Mouse (Mus musculus) cerebral cortex, adult 2 months (tissue): Measurements from ENCODE around the gene Fkbp5.

Experiments used
- WGBS: fragments of 180-500 bp; shearing (Covaris S2); methylation state at CpG from one replicate; pipeline ENCODE4 v1.1.7; 2018; 5-methylcytosine and 5-hydroxymethylcytosine counted together

Fkbp5 gene

DNA sequence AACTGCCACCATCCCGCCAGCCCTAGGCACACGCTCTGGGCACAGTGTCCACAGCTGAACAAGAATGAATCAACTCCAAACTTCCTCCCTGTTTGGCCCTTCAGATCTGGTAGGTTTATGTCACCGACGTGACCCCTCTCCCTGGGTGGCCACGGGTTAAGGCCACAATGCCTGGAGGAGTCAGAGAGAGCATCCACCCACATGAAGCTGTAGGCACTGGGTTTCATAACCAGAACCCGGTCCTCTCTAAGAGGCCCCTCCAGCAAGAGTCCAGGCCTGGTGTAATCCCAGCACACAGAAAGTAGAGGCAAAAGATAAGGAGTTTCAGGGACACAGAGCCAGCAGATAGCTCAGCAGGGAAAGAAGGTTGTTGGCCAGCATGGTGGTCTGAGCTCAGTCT is 13.1 kb downstream of the Fkbp5 start:
- 84% methylated on average over 6 of the region's 6 CpGs for WGBS

- WGBS: 79% methylated on average over 7 of the region's 7 CpGs
These were observed 15.0 kb downstream of the Fkbp5 start for GRCm38 (mm10) chr17:28502196-28502821.

DNA sequence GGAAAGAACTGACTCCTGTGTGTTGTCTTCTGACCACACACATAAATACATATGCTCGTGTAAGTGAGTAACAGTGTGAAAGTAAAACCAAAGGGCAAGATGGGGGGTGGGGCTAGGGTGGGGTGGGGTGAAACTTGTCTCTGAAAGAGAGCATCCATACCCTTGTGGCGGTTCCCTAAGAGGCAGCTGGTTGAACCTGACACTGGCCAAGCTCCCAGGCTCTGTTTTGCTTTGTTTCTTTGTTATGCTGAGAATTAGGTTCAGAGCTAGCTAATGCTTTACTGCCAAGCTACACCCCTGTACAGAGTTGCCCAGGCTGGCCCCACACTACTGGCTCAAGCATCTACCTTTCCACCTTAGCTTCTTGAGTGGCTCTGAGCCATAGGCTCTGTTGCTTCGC is 16.9 kb downstream of the Fkbp5 start:
- 95% methylated on average over 3 of the region's 3 CpGs for WGBS

DNA sequence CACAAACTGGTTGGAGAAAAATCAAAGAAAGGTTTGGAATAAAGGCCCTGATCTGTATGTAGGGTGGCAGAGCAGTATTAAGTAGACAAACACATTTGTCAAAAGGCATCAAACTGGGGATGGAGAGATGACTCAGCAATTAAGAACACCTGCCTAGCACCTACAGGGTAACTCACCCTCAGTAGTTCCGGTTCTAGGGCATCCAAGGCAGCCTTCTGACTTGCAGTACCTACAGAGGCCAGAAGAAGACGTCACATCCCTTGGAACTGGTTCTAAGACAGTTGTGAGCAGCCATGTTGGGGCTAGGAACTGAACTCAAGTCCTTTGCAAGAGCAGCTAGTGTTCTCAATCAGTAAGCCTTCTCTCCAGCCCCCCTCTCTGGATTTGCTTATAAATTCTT is 18.1 kb downstream of the Fkbp5 start:
- 79% methylated on average over 2 of the region's 2 CpGs for WGBS

DNA sequence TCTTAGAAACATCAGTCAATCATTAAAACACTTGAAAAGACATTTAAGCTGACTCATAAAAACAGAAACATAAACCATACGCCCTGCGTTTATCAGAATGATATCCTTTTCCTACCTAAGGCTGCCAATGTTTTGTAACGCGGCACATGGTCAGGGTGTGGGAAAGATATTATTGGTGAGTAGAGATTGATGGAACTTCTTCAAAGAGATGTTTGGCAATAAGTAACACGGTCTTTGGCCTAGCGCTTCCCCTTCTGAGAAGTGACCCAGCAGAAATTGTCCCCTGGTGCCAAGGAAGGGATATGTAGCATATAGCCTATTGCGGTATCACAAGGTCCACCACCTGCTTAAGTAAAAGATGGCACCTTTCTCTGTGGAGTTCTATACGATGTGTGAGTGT is 21.5 kb downstream of the Fkbp5 start:
- 94% methylated on average over 8 of the region's 8 CpGs for WGBS

- 75% methylated on average over 14 of the region's 14 CpGs for WGBS
These were observed 26.1 kb downstream of the Fkbp5 start for GRCm38 (mm10) chr17:28491035-28491770.

- 77% methylated on average over 7 of the region's 7 CpGs for WGBS
These were observed 28.9 kb downstream of the Fkbp5 start for GRCm38 (mm10) chr17:28488258-28489013.

- WGBS: 76% methylated on average over 18 of the region's 18 CpGs
These were observed 29.6 kb downstream of the Fkbp5 start for GRCm38 (mm10) chr17:28487584-28488257.

DNA sequence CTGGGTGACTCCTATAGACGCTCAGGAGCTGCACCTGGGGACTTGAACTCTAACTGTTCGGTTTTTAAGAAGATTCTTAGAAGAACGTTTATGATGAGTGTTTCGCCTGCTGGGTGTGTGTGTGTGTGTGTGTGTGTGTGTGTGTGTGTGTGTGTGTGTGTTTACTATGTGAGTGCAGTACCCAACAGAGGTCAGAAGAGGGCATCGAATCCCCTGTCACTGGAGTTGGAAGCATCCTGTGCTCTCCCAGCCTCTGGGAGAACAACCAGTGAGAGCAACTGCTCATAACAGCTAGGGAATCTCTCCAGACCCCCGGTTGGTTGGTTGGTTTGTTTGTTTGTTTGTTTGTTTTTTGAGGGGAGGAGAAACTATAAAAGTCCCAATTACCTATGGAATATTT is 30.6 kb downstream of the Fkbp5 start:
- 78% methylated on average over 6 of the region's 6 CpGs for WGBS

DNA sequence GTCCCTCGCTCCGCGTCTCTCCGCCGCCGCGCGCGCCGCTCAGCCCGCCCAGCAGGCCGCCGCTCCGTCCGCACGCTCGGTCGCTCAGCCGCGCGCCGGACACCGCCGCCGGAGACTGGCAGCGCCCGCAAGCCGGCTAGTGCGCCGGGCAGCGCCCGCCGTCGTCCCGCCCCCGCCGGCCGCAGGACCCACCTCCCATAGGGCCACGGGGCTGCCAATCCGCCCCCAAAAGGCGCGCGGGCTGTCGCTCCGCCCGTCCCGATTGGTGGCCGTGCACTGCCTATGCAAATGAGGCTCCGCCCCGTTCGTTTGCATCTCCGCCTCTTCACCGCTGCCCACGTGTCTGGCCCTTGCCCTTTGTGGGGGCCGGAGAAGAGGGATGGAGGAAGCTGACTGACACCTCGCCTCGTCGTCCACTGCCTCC is 31.3 kb downstream of the Fkbp5 start:
- under 1% methylated on average over 56 of the region's 58 CpGs for WGBS

DNA sequence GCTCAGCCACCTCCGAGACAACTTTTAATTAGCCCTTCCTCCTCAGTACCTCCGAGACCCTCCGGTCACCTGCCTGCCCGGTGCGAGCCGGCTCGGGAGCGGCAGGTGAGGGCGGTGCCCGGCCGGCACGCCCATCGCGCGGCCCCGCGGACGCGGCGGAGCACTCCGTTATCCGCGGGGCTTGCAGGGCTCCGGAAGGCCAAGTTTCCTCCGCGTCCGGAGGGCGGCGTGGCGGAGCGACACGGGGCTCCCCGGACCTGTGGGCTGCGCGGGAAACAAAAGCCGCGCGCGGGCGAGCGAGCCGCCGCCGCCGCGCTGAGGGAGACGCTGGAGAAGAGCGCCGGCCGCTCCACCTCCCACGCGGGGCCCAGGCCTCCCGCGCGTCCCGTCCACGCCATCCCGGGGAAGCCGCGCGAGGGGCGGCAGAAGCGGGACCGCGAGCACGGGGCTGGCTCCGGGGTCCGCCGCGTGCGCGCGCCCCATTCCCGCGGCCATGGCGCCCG is 31.8 kb downstream of the Fkbp5 start:
- WGBS: under 1% methylated on average over 69 of the region's 77 CpGs

DNA sequence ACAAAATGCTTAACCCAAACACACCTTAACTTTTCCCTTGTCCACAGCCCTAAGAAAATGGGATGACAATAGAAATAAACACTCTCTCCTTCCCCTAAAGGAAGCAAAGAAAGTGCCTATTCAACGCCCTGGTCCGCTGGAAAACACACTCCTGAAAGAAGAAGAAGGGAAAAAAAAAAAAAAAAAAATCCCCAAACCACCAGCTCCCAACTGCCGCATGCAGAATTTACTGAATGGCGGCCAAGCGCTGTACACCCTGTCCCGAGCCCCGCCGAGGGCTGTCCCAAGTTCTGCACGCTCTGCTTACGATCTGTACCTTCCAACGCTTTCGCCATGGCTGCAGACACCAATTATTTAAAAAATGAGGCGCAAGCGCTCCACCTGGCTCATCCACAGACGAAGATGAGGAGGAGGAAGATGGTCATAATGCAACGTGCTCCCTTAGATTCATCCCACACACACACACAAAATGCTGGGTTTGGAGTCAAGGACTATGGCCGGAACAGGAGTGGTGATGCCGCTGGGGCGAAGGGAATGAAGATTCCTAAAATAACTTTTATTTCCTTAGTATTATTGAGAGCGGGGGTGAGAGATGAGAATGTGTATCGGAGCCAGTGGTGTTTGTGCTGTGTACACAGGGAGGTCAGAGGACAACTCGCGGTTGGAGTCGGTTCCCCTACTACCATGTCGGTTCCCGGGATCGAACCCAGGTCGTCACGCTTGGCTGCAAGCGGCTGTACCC is 32.5 kb downstream of the Fkbp5 start:
- 4% methylated on average over 30 of the region's 30 CpGs for WGBS

- 88% methylated on average over 8 of the region's 8 CpGs for WGBS
These were observed 39.9 kb downstream of the Fkbp5 start for GRCm38 (mm10) chr17:28477421-28477820.

DNA sequence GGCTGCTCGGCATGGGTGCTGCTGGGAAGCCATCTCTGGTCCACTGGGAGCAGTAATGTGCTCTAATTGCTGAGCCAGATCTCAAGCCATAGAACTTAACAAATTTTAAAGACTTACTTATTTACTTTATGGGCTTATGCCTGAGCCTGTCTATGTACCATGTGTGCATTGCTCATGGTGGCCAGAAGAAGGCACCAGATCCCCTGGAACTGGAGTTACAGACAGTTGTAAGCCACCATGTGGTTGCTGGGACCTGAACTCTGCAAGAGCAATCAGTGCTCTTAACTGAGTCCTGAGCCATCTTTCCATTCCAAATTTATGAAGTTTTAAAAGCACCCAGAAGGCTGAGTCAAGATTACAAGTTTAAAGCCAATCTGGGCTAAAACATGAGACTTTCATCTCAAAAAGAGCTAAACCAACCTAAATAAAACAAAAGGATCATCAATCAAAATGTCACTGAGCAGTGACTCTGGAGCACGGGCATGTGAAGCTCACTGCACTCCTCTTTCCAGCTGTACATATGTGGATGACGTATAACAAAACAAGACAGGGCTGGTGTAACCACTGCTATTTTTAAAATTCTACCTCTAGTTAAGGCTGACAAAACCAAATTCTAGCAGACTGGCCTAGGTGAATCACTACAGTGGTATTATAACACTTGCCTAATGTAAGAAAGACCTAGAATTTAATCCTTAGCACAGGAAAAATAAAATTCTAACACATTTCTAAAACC is 41.6 kb downstream of the Fkbp5 start:
- WGBS: 87% methylated on average over 3 of the region's 3 CpGs

DNA sequence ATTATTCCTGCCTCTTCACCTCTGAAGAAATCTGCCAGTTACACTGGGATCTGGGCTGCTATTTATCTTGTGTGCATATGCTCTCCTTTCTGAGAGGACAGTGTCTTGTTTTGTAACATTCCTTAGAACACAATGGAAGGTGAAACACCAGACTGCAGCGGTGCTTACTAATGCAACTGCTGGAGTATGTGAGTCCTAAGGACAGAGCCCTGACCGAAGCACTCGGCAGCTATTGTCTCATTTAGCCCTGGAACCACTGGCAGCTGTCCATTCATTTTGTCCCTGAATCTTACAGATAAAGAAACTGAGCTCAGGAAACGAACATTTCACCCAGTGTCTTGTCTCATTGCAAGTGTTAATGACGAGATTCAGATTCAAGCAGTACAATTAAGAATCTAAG is 44.6 kb downstream of the Fkbp5 start:
- 85% methylated on average over 5 of the region's 5 CpGs for WGBS

DNA sequence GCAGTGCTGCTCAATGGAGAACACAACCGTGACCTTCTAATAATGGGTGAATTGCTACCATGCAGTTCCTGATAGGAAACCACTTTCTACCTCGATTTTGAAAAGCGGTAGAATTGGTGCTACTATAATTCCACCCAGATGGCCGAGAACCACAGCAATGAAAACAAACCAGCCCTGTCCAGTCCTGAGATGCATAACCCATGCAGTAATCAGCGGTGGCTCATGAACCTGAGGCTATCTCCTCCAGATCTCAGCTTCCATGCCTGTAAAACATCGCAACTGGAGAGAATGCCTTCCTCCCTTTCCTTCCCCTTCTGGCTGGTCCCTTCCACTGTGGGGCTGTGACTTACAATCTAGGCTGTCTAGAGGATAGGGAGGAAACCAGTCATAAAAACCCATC is 46.5 kb downstream of the Fkbp5 start:
- WGBS: 83% methylated on average over 6 of the region's 6 CpGs

DNA sequence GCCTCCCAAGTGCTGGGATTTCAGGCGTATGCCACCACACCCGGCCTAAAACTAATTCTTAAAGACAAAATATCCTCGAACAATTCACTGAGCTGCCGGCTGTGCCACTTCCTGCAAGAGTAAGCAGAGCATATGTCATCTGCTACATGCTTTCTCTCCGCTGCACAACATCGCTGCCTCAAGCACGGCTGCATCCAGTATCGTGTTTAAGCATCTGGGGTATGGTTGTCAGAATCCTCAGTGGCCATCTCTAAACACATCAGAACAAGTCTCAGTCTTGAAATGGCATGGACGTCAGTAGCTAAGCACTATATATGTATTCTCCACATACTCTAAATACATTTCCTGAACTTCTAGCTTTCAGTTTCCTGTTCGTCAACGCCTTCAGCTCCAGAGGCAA is 49.6 kb downstream of the Fkbp5 start:
- 49% methylated on average over 11 of the region's 11 CpGs for WGBS

DNA sequence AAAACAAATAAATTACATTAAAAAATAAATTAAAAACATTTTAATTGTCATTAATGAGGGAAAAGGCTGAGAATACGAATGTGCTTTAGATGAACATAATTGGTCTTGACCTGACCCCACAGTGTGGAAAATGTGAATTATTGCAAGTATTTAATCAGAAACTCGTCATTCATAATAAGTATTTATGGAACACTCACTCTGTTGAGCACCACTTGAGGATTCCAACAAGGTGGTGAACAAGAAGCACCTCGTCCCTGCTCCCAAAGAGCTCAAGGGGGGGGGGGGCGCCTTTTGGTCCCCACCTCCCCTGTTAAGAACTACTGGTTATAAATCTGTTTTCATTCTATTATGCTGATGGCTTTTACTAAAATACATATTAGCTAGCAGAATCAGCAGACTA is 51.4 kb downstream of the Fkbp5 start:
- WGBS: 91% methylated on average over 4 of the region's 4 CpGs

- 66% methylated on average over 7 of the region's 7 CpGs for WGBS
These were observed 53.5 kb downstream of the Fkbp5 start for GRCm38 (mm10) chr17:28463701-28464443.

GRCm38 (mm10) chr17:28460388-28460787 is 56.9 kb downstream of the Fkbp5 start:
- 96% methylated on average over 1 of the region's 1 CpGs for WGBS
